Mouse (Mus musculus): ENCODE results near the gene Bfsp2. TPM values are rescaled to one million over a fixed set of nuclear protein-coding genes. Genes with fewer than 3 reads are reported as not detected.
A peak's percentile ranks its signal among the peaks of the same experiment; 100 is the strongest.

The Bfsp2 gene
- polyA plus RNA-seq, 1 experiment from 2014 or later = 3.7 TPM

DNA sequence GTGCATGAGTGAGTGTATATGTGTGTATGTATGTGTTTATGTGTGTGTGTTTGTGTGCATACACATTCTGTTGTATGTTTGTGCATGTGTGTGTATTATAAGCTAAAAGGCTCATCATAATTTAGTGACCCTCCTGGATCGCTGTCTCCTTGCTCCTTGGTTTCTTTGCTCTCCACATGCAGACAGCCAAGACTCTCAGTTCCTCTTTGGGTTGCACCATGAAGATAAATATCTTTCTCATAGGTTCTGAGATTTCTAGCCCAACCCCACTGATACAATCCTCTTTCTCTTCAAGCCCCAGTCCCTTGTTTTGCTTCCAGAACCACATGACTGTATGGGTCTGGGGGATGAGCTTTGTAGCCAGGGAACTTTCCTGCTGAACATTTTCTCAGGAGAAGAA is 20.9 kb downstream of the Bfsp2 start:
- 96% methylated on average over 1 of the region's 1 CpGs for WGBS
- no peak for ATAC-seq (ENCODE audit: low read depth)
- no peak overlapping the region for H3K4me3 ChIP-seq (ENCODE audit: low read depth, low read length)
- H3K27me3 ChIP-seq (replicated peaks; ENCODE audit: control insufficient read depth, insufficient read depth, low read length) = no peaks in the 10 kb centered on the region
- no peak overlapping the region for H3K9ac ChIP-seq (ENCODE audit: low read depth, low read length)
- no peak overlapping the region for H3K4me2 ChIP-seq (ENCODE audit: low read depth, low read length)
- H3K4me1 ChIP-seq (ENCODE audit: control insufficient read depth, insufficient read depth, low read length) = no peaks in the 10 kb centered on the region
- H3K36me3 ChIP-seq (ENCODE audit: control insufficient read depth, insufficient read depth, low read length) = no peaks in the 10 kb centered on the region
- no peak overlapping the region for H3K27ac ChIP-seq (replicated peaks; ENCODE audit: low read depth, low read length)
- no peak for DNase-seq (ENCODE audit: low spot score)
- no peaks in the 10 kb centered on the region for H3K9me3 ChIP-seq (ENCODE audit: control insufficient read depth, low read length)

DNA sequence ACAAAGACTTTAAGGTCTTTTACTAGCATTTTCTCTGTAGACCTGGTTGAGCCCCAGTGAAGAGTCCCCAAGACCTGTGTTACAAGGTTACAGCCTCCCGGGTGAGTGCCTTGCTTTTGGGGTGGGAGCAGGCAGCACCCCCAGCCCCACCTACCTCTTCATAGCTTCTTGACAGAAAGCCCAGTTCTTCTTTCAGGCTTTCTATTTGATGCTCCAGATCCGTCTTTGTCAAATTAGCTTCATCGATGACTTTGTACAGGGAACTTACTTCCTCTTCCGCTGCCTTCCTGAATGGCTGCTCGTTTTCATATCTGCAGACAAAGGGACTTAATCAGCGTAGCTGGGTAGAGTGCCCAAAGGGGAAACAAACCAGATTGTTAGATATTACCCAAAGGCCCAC is 30.6 kb downstream of the Bfsp2 start:
- Histone ChIP-seq H3K36me3 (ENCODE audit: control insufficient read depth, insufficient read depth, low read length) (no peaks in the 10 kb centered on the region), H3K9me3 (ENCODE audit: control insufficient read depth, low read length) (peaks cover 2% of the 10 kb centered on the region; the same call in 1 of the 2 replicates), H3K9ac (ENCODE audit: low read depth, low read length) (no peak overlapping the region), H3K27ac (replicated peaks; ENCODE audit: low read depth, low read length) (no peak overlapping the region), H3K4me2 (ENCODE audit: low read depth, low read length) (no peak overlapping the region), H3K4me1 (ENCODE audit: control insufficient read depth, insufficient read depth, low read length) (no peaks in the 10 kb centered on the region), H3K27me3 (replicated peaks; ENCODE audit: control insufficient read depth, insufficient read depth, low read length) (no peaks in the 10 kb centered on the region), H3K4me3 (ENCODE audit: low read depth, low read length) (no peak overlapping the region)
- ATAC-seq (ENCODE audit: low read depth) (peak; percentile 60; the same call in 1 of the 2 replicates), DNase-seq (ENCODE audit: low spot score) (no peak)
- 79% methylated on average over 6 of the region's 6 CpGs for WGBS

DNA sequence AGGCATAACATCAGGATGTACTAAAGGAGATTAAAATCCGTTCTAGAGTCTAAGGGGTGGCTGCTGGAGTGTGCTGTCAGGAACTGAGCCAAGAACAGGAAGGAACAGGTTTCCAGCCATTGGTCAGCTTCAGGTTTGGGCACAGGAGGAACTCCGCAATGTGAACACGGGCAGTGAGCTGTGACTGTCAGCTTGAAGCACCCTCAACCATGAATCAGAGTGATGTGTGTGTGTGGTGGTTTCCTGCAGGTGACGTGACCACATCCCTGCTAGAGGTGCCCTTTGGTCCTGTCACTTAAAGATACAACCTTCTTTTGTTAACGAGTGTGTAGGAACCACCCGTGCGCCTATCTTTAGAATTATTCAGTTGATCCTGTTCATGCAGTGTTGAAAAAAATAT is 31.1 kb downstream of the Bfsp2 start:
- no peak overlapping the region for H3K27ac ChIP-seq (replicated peaks; ENCODE audit: low read depth, low read length)
- H3K9ac ChIP-seq (ENCODE audit: low read depth, low read length) = no peak overlapping the region
- no peaks in the 10 kb centered on the region for H3K4me1 ChIP-seq (ENCODE audit: control insufficient read depth, insufficient read depth, low read length)
- peaks cover 4% of the 10 kb centered on the region; the same call in 1 of the 2 replicates for H3K9me3 ChIP-seq (ENCODE audit: control insufficient read depth, low read length)
- ATAC-seq (ENCODE audit: low read depth) (no peak), DNase-seq (ENCODE audit: low spot score) (no peak)
- WGBS = 79% methylated on average over 7 of the region's 7 CpGs
- H3K4me3 ChIP-seq (ENCODE audit: low read depth, low read length) = no peak overlapping the region
- no peak overlapping the region for H3K4me2 ChIP-seq (ENCODE audit: low read depth, low read length)
- no peaks in the 10 kb centered on the region for H3K36me3 ChIP-seq (ENCODE audit: control insufficient read depth, insufficient read depth, low read length)
- no peaks in the 10 kb centered on the region for H3K27me3 ChIP-seq (replicated peaks; ENCODE audit: control insufficient read depth, insufficient read depth, low read length)

DNA sequence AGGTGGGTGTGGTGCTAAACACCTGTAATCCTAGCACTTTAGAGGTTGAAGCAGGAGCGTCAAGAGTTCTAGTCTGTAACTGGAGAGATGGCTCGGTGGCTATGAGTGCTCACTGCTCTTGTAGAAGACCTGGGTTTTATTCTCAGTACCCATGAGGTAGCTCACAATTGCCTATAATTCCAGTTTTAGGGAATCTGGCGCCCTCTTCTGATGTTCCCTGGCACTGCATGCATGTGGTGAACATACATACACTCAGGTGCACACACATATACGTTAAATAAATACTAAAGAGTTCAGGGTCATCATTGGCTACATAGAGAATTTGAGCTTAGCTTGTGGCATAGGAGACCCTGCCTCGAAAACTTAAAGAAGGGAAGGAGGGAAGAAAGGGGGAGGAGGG is 35.6 kb downstream of the Bfsp2 start:
- no peak overlapping the region for H3K4me3 ChIP-seq (ENCODE audit: low read depth, low read length)
- no peaks in the 10 kb centered on the region for H3K36me3 ChIP-seq (ENCODE audit: control insufficient read depth, insufficient read depth, low read length)
- no peak overlapping the region for H3K4me2 ChIP-seq (ENCODE audit: low read depth, low read length)
- WGBS = 91% methylated on average over 5 of the region's 5 CpGs
- no peak overlapping the region for H3K9ac ChIP-seq (ENCODE audit: low read depth, low read length)
- no peaks in the 10 kb centered on the region for H3K27me3 ChIP-seq (replicated peaks; ENCODE audit: control insufficient read depth, insufficient read depth, low read length)
- H3K27ac ChIP-seq (replicated peaks; ENCODE audit: low read depth, low read length) = no peak overlapping the region
- peaks cover 16% of the 10 kb centered on the region; the same call in 1 of the 2 replicates for H3K4me1 ChIP-seq (ENCODE audit: control insufficient read depth, insufficient read depth, low read length)
- ATAC-seq (ENCODE audit: low read depth) = no peak
- DNase-seq (ENCODE audit: low spot score) = no peak
- peaks cover 4% of the 10 kb centered on the region; the same call in 1 of the 2 replicates for H3K9me3 ChIP-seq (ENCODE audit: control insufficient read depth, low read length)

DNA sequence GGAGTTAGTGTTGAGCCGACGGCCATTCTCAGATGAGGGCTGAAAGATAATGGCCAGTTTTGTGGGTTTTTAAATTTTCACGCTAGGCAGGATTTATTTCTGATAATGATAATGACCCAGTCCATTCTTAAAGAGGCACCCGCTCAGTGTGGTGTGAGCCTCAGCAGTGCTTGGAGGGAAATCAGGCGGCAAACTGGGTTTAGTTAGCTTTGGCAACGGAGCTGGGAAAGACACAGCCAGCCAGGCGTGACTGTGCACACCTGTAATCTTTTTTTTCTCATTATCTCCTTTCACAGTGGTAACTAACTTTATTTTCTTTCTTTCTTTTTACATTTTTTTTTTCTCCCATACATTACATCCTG is 36.4 kb downstream of the Bfsp2 start:
- WGBS = 29% methylated on average over 7 of the region's 7 CpGs
- Histone ChIP-seq H3K4me3 (ENCODE audit: low read depth, low read length) (no peak overlapping the region), H3K27ac (replicated peaks; ENCODE audit: low read depth, low read length) (peak overlapping the region; percentile 46; the same call in 1 of the 2 replicates), H3K4me2 (ENCODE audit: low read depth, low read length) (peak overlapping the region; percentile 23), H3K9ac (ENCODE audit: low read depth, low read length) (no peak overlapping the region), H3K27me3 (replicated peaks; ENCODE audit: control insufficient read depth, insufficient read depth, low read length) (no peaks in the 10 kb centered on the region), H3K36me3 (ENCODE audit: control insufficient read depth, insufficient read depth, low read length) (no peaks in the 10 kb centered on the region), H3K4me1 (ENCODE audit: control insufficient read depth, insufficient read depth, low read length) (peaks cover 16% of the 10 kb centered on the region; the same call in 1 of the 2 replicates), H3K9me3 (ENCODE audit: control insufficient read depth, low read length) (peaks cover 4% of the 10 kb centered on the region; the same call in 1 of the 2 replicates)
- peak; percentile 39 for DNase-seq (ENCODE audit: low spot score)
- ATAC-seq (ENCODE audit: low read depth) = no peak

DNA sequence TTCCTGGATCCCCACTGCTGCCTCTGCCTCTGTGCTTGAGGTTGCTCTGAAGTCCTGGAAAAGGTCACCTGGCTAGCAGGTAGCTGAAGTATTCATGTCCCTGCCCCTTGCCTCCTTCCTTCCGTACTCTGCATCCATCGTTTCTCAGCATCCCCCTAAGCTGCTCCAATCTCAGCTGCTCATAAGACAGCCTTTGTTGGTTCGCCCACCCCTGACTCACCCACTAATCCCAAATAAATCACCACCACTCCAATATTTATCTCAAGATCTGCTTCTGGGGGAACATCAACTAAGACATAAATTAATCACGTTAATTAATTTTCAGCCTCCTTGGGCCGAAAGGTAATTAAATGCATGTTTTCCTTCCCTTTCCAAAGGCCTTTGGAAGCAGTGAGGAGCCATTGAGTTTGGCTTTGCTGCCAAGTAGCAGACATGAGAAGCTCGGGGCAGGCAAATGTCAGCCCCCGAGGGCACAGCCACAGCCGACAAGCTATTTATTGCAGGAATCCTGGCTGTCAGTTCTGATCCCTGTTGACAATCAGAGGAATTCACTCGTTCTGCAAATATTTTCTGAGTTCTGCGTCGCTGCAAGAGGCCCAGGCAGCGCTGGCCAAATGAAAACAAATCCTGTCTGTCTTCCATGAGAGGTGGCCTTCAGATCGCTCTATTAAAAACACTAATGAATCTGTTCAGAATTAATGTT is 36.9 kb downstream of the Bfsp2 start:
- Histone ChIP-seq H3K4me3 (ENCODE audit: low read depth, low read length) (no peak overlapping the region), H3K4me1 (ENCODE audit: control insufficient read depth, insufficient read depth, low read length) (peaks cover 16% of the 10 kb centered on the region; the same call in 1 of the 2 replicates), H3K4me2 (ENCODE audit: low read depth, low read length) (peak overlapping the region; percentile 23), H3K36me3 (ENCODE audit: control insufficient read depth, insufficient read depth, low read length) (no peaks in the 10 kb centered on the region), H3K27me3 (replicated peaks; ENCODE audit: control insufficient read depth, insufficient read depth, low read length) (no peaks in the 10 kb centered on the region), H3K27ac (replicated peaks; ENCODE audit: low read depth, low read length) (peak overlapping the region; percentile 46; the same call in 1 of the 2 replicates), H3K9me3 (ENCODE audit: control insufficient read depth, low read length) (peaks cover 4% of the 10 kb centered on the region; the same call in 1 of the 2 replicates), H3K9ac (ENCODE audit: low read depth, low read length) (peak overlapping the region; percentile 30; the same call in 1 of the 2 replicates)
- peak; percentile 68; the same call in 1 of the 2 replicates for ATAC-seq (ENCODE audit: low read depth)
- 13% methylated on average over 13 of the region's 13 CpGs for WGBS
- peak; percentile 91 for DNase-seq (ENCODE audit: low spot score)

DNA sequence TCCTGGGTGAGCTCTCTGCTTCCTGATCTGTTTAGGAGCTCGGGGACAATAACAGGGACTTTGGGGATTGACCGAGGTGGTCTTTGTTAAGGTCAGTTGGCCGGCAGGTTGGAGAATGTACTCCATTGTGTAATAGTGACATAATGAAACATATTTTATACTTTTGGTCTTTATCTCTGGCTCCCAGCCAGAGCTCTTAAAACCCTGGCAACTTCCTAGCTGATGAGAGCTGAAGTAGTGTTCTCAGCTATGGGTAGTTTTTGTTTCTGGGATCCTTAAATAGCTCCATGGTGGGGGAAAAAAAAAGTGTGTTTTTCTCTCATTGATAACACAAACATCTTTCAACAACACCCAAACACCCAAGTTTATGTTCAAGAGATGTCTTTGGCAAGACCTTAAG is 39.6 kb downstream of the Bfsp2 start:
- no peak overlapping the region for H3K4me2 ChIP-seq (ENCODE audit: low read depth, low read length)
- H3K27ac ChIP-seq (replicated peaks; ENCODE audit: low read depth, low read length) = no peak overlapping the region
- no peak overlapping the region for H3K9ac ChIP-seq (ENCODE audit: low read depth, low read length)
- H3K4me1 ChIP-seq (ENCODE audit: control insufficient read depth, insufficient read depth, low read length) = peaks cover 16% of the 10 kb centered on the region; the same call in 1 of the 2 replicates
- no peak overlapping the region for H3K4me3 ChIP-seq (ENCODE audit: low read depth, low read length)
- WGBS = 82% methylated on average over 3 of the region's 3 CpGs
- no peaks in the 10 kb centered on the region for H3K36me3 ChIP-seq (ENCODE audit: control insufficient read depth, insufficient read depth, low read length)
- ATAC-seq (ENCODE audit: low read depth) (no peak), DNase-seq (ENCODE audit: low spot score) (no peak)
- H3K27me3 ChIP-seq (replicated peaks; ENCODE audit: control insufficient read depth, insufficient read depth, low read length) = no peaks in the 10 kb centered on the region
- H3K9me3 ChIP-seq (ENCODE audit: control insufficient read depth, low read length) = peaks cover 4% of the 10 kb centered on the region; the same call in 1 of the 2 replicates

DNA sequence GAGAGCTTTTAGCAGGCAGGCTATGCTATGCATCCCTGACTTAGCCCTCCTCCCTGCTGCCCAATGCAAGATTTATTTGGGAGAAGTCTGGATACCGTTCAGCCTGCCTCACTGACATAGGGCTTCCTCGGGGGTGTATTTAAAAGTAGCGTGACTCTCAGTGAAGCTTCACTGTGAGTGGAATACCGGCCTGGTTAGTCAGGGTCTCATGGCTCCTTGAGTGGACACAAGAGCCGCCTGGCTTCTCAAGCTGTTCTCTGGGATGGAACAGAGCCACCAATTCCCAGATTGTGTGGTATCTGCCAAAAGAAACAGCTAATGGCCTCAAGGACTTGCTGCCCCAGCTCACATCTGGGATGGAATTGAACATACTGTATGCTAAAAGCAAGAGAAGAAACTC is 43.1 kb downstream of the Bfsp2 start:
- ATAC-seq (ENCODE audit: low read depth) (no peak), DNase-seq (ENCODE audit: low spot score) (peak; percentile 35)
- no peak overlapping the region for H3K27ac ChIP-seq (replicated peaks; ENCODE audit: low read depth, low read length)
- no peak overlapping the region for H3K4me3 ChIP-seq (ENCODE audit: low read depth, low read length)
- H3K27me3 ChIP-seq (replicated peaks; ENCODE audit: control insufficient read depth, insufficient read depth, low read length) = no peaks in the 10 kb centered on the region
- WGBS = 67% methylated on average over 5 of the region's 5 CpGs
- H3K9me3 ChIP-seq (ENCODE audit: control insufficient read depth, low read length) = no peaks in the 10 kb centered on the region
- no peak overlapping the region for H3K9ac ChIP-seq (ENCODE audit: low read depth, low read length)
- H3K36me3 ChIP-seq (ENCODE audit: control insufficient read depth, insufficient read depth, low read length) = no peaks in the 10 kb centered on the region
- H3K4me2 ChIP-seq (ENCODE audit: low read depth, low read length) = no peak overlapping the region
- H3K4me1 ChIP-seq (ENCODE audit: control insufficient read depth, insufficient read depth, low read length) = peaks cover 24% of the 10 kb centered on the region

DNA sequence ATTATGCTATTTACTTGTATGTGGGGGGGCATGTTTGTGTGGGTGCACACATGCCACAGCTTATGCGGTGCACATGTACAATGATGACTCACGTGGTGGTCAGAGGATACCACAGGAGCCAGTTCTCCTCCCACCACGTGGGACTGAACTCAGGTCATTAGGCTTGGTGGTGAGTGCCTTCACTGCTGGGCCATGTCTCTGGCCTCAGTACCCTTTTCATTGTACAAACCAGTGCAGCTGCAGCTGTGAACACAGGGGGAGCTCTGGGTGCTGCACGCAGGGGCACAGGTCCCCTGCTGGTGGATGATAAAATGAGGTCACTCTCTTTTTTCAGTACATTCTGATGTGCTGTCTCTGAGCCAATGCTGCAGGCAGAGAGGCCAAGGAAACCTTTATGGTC is 46.1 kb downstream of the Bfsp2 start:
- no peak overlapping the region for H3K9ac ChIP-seq (ENCODE audit: low read depth, low read length)
- DNase-seq (ENCODE audit: low spot score) = peak; percentile 38
- H3K27ac ChIP-seq (replicated peaks; ENCODE audit: low read depth, low read length) = no peak overlapping the region
- no peak for ATAC-seq (ENCODE audit: low read depth)
- WGBS = 62% methylated on average over 4 of the region's 4 CpGs
- no peak overlapping the region for H3K4me2 ChIP-seq (ENCODE audit: low read depth, low read length)
- no peaks in the 10 kb centered on the region for H3K9me3 ChIP-seq (ENCODE audit: control insufficient read depth, low read length)
- H3K27me3 ChIP-seq (replicated peaks; ENCODE audit: control insufficient read depth, insufficient read depth, low read length) = no peaks in the 10 kb centered on the region
- H3K4me1 ChIP-seq (ENCODE audit: control insufficient read depth, insufficient read depth, low read length) = peaks cover 25% of the 10 kb centered on the region
- no peak overlapping the region for H3K4me3 ChIP-seq (ENCODE audit: low read depth, low read length)
- no peaks in the 10 kb centered on the region for H3K36me3 ChIP-seq (ENCODE audit: control insufficient read depth, insufficient read depth, low read length)
